Mouse (Mus musculus): ENCODE measurements at regions not wholly inside any gene's neighbourhood (a gene's known extent, or its start where the extent isn't known, plus 50 kb on each side); places are given as distances from the start of the nearest gene placed in this dataset.
"Not testable (repeated sequence)": the region's sequence is repeated elsewhere in the genome, so short reads cannot be mapped to it uniquely, and the experiment has no call there.

DNA sequence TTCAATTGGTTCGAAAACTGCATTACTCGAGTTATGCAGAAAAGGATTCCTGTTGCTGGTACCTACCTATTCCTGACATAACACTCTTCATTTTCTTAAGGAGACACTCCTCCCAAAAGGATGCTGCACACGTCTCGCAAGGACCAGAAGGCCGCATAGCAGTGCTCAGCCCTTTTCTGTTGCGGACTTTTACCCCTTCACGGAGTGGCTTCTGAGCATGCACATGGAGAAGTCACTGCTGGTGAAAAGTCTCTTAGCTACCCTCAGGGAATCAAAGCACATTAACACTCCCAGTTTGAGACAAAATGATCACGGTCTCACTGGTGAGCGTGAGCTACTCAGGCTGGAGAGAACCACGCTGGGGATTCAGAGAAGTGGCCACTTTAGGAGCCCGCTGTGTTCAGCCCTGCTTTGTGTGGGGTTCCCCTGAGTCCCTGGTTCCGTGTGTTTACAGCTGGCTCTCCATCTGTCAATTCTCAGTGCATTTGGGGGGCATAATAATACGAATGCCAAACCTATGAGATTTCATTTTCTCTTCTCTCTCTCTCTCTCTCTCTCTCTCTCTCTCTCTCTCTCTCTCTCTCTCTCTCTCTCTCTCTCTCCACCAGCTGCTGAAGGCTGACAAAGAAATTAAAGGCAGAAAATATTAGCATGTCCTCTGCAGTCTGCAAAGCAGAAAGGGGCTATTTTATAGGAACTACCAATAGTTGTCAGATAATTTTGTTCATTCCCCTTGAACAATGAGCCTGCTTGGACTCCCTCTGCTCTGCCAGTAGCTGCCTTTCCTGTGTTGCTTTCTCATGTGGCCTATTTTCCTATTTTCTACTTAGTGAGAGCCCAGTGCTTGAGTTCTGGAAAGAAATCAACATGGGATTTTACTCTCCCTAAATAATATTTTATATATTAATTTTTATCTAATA lies 160.7 kb downstream of the Basp1 start:
- DNase-seq: peak in 1 of 2 experiments; percentile 10
- intact Hi-C loops (cut with DNase I): no loop called here

- no peak for DNase-seq
- intact Hi-C loops (cut with DNase I): no loop called here
Measured at GRCm38 (mm10) chr15:25245631-25246030, 167.9 kb downstream of the Basp1 start.

- intact Hi-C loops (cut with DNase I): no loop called here
- no peak for DNase-seq
Measured at GRCm38 (mm10) chr15:25237665-25238664, 175.6 kb downstream of the Basp1 start.

DNA sequence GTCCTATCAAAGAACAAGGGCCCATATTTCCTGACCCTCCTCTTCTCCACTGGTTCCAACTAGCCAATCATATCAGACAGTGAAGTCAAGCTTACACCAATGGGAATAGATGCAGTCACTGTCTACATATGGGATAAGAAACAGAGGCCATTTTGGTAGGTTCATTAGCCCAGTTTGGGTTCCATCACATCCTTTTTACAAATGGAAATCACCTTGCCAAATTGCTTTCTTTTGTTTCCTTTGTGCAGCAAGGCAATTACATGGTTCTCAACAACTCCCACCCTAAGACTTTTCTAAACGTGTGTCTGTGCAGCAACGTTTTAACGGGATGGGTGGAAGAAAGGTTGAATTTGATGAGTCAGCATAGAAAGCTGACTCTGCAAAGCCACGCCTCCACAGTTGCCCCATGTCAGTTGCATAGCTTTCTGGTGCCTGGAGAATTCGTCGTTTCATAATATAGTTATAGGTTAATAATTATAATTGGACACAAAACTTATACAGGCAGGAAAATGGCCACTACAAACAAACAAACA lies 177.3 kb downstream of the Basp1 start:
- intact Hi-C loops (cut with DNase I): no loop called here
- DNase-seq: no peak

DNA sequence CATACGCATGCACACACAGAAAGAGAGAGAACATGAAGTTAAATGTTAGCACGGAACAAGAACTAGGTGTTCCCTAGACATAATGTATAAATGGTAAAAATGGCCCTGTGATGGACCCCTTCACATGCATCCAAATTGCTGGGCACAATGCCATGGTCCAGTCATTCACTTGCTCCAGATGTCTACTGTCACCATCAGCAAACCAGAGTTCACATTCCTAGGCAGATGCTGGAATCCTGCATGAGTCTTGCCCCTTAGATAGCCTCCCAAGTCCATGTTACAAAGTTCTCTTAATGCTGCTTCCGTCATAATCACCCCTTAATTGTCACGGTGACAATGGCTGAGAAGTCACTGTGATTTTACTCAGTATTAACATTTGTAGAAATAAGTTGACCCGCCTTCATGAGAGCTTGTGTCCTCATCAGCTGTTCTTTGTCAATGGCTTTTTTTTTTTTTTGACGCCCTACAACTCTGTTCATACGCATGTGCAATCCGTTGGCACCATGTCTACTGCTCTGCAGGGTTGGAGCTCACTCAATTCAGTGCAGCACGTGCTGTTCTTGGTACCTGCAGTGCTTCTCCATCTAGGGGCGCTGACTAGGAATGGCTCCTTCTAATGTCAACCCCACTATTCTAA lies 179.4 kb downstream of the Basp1 start:
- DNase-seq: no peak
- intact Hi-C loops (cut with DNase I): no loop called here

DNA sequence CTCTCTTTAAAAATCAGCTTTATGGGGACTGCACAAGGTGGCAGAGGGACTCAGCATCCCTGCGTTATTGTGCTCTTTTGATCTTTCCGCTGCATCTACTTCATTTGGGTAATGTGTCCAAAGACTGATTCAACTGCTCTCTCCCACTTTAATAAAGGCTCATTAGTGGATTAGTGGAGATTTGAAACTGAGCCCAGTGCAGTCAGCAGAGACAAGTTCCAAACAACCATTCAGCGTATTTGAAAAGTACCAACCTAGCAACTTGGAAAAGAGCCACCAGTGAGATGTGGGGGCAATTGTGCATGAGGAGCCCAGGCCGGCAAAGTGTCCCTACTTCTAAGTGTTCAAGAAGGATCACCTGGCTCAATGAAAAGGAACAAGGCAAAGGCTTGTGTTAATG lies 183.4 kb downstream of the Basp1 start:
- intact Hi-C loops (cut with DNase I): no loop called here
- no peak for DNase-seq

DNA sequence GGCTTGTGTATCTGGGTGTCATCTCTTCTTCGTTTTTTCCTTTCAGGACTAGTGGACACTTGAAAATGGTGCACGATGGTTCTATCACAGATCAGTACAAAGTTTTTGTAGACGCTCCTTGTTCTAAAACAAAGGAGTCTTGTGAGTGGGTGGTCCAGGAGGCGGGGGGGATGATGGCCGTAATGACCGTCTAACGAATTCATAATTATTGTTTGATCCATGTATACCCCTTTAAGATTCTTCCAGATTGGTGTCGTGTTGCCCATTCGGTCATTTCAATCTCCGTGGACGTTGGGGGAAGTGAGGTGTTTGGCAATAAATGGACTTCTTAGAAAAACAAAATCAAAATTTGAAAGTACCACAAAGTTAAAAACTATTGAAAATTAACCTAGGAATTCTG lies 183.8 kb downstream of the Basp1 start:
- no peak for DNase-seq
- intact Hi-C loops (cut with DNase I): no loop called here

GRCm38 (mm10) chr15:25227496-25227895 lies 186.1 kb downstream of the Basp1 start:
- intact Hi-C loops (cut with DNase I): no loop called here

DNA sequence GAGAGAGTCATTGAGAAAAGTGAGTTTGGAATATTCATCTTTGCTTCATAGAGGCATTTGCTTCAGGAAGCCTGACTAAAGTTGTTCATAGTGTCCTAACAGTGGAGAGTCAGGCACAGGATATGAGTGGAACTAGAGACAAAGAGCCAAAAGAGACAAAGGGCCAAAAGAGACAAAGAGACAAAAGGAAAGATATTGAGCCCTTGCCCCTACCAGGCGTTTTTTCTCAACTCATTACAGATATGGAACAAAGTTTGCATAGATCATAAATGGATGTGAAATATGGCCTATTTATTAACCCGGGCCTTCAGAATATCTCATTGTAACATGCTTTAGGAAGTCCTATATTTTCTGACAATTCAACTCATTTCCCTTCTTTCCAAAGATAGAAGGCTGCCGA lies 187.6 kb downstream of the Basp1 start:
- intact Hi-C loops (cut with DNase I): no loop called here
- DNase-seq: no peak

More at GRCm38 (mm10) chr15:25227496-25227895, 186.1 kb downstream of the Basp1 start:
- DNase-seq: no peak

GRCm38 (mm10) chr15:25225431-25225830 lies 188.1 kb downstream of the Basp1 start:
- intact Hi-C loops (cut with DNase I): no loop called here

GRCm38 (mm10) chr15:25221749-25222148 lies 191.8 kb downstream of the Basp1 start:
- DNase-seq: no peak
- intact Hi-C loops (cut with DNase I): no loop called here

More at GRCm38 (mm10) chr15:25225431-25225830, 188.1 kb downstream of the Basp1 start:
- DNase-seq: no peak

GRCm38 (mm10) chr15:25216375-25216774 lies 197.2 kb downstream of the Basp1 start:
- intact Hi-C loops (cut with DNase I): no loop called here
- no peak for DNase-seq

- no peak for DNase-seq
- intact Hi-C loops (cut with DNase I): no loop called here
Measured at GRCm38 (mm10) chr15:25202097-25202496, 211.5 kb downstream of the Basp1 start.

DNA sequence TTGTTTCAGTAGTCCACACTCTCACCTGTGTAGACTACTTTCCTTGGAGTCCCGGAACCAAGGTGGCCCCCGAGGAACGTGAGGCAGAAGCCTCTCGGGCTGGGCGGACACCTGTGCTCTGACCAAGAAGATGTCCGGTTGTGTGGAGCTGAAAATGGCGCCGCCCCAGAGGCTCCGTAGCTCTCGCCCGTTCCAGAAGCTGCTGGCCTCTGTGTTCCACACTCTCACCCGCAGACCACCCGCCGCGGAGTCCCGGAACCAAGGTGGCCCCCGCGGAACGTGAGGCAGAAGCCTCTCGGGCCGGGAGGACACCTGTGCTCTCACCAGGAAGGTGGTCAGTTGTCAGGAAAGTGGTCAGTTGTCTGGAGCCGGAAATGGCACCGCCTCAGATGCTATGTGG lies 213.3 kb downstream of the Basp1 start:
- DNase-seq; intact Hi-C loops (cut with DNase I): not testable (repeated sequence)

- no peak for DNase-seq
- intact Hi-C loops (cut with DNase I): no loop called here
Measured at GRCm38 (mm10) chr15:25187881-25188326, 225.7 kb downstream of the Basp1 start.

GRCm38 (mm10) chr15:25172755-25173154 lies 240.8 kb downstream of the Basp1 start:
- DNase-seq: no peak
- intact Hi-C loops (cut with DNase I): no loop called here

- intact Hi-C loops (cut with DNase I): no loop called here
- DNase-seq: no peak
Measured at GRCm38 (mm10) chr15:25146371-25146770, 267.2 kb downstream of the Basp1 start.

GRCm38 (mm10) chr15:25144228-25144627 lies 269.3 kb downstream of the Basp1 start:
- intact Hi-C loops (cut with DNase I): no loop called here
- DNase-seq: no peak

- intact Hi-C loops (cut with DNase I): no loop called here
- DNase-seq: peak; percentile 18 to 24
Measured at GRCm38 (mm10) chr15:25140389-25141181, 273.0 kb downstream of the Basp1 start.

DNA sequence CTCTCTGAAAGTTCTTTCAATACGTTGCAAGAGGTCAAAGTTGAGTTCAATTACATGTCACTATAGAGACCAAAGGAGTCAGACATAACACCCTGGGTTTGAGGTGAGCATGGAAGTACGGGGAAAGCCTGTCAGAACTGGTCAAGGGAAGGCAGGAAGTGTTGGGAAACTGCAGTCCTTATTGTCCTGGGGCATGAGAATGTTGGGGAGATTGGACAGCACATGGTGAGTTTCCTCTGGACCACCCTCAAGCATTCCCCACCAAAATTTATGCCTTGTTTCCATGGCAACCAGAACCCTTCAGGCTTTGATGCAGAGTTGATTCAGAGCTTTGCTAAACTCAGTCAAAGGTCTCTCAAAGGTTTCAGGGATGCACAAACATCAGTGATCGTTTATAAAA lies 276.5 kb downstream of the Basp1 start:
- no peak for DNase-seq
- intact Hi-C loops (cut with DNase I): no loop called here

Measured in heart, postnatal 10 days (tissue).